Mouse (Mus musculus): ENCODE measurements around the gene Hypm.

- TF ChIP-seq CTCF (IDR thresholded peaks at IDR 0.05; ENCODE audit: insufficient read depth, low read depth, low read length): no peak
- no peak for TF ChIP-seq POLR2A (IDR thresholded peaks at IDR 0.05; ENCODE audit: insufficient read depth, low read depth, low read length)
Measured at GRCm38 (mm10) chrX:9846628-9847027, at the start of gene Hypm.
